Mouse (Mus musculus): ENCODE results near the gene Strada. TPM values are rescaled to one million over a fixed set of nuclear protein-coding genes. Genes with fewer than 3 reads are reported as not detected.

Gene Strada
- polyA plus RNA-seq, 2 experiments, result 24.0 to 46.8 TPM

GRCm38 (mm10) chr11:106159921-106160840 is 41.8 kb downstream of the Strada start:
- under 1% methylated on average over 51 of the region's 106 CpGs for WGBS
- Histone ChIP-seq H3K9ac (ENCODE audit: low read depth, low read length, severe bottlenecking) (peak overlapping the region; percentile 95), H3K36me3 (ENCODE audit: control insufficient read depth, insufficient read depth, low read length) (peaks cover 54% of the 10 kb centered on the region), H3K4me2 (replicated peaks; ENCODE audit: low read depth, low read length, severe bottlenecking) (peak overlapping the region; percentile 62), H3K4me1 (ENCODE audit: control insufficient read depth, insufficient read depth, low read length) (peaks cover 21% of the 10 kb centered on the region), H3K4me3 (replicated peaks; ENCODE audit: low read length) (peak overlapping the region; percentile 83), H3K27ac (replicated peaks; ENCODE audit: low read depth, low read length) (peak overlapping the region; percentile 95), H3K27me3 (ENCODE audit: control insufficient read depth, insufficient read depth, low read length) (no peaks in the 10 kb centered on the region), H3K9me3 (ENCODE audit: control insufficient read depth, low read length) (no peaks in the 10 kb centered on the region)
- ATAC-seq (ENCODE audit: low FRiP score, low read depth), result peak; percentile 78
- peak; percentile 52; the same call in 1 of the 2 replicates for TF ChIP-seq POLR2A (IDR thresholded peaks at IDR 0.05; ENCODE audit: borderline replicate concordance, extremely low read depth, insufficient read depth, insufficient read length)
- peak; percentile 81 for DNase-seq (ENCODE audit: low spot score)

- Histone ChIP-seq H3K4me2 (replicated peaks; ENCODE audit: low read depth, low read length, severe bottlenecking) (peak overlapping the region; percentile 62), H3K4me1 (ENCODE audit: control insufficient read depth, insufficient read depth, low read length) (peaks cover 21% of the 10 kb centered on the region), H3K27ac (replicated peaks; ENCODE audit: low read depth, low read length) (peak overlapping the region; percentile 95), H3K9me3 (ENCODE audit: control insufficient read depth, low read length) (no peaks in the 10 kb centered on the region), H3K9ac (ENCODE audit: low read depth, low read length, severe bottlenecking) (peak overlapping the region; percentile 95), H3K27me3 (ENCODE audit: control insufficient read depth, insufficient read depth, low read length) (no peaks in the 10 kb centered on the region), H3K36me3 (ENCODE audit: control insufficient read depth, insufficient read depth, low read length) (peaks cover 56% of the 10 kb centered on the region), H3K4me3 (replicated peaks; ENCODE audit: low read length) (peak overlapping the region; percentile 83)
- no peak for TF ChIP-seq POLR2A (IDR thresholded peaks at IDR 0.05; ENCODE audit: borderline replicate concordance, extremely low read depth, insufficient read depth, insufficient read length)
- ATAC-seq (ENCODE audit: low FRiP score, low read depth) (peak; percentile 32), DNase-seq (ENCODE audit: low spot score) (peak; percentile 46)
- WGBS, result 0% methylated on average over 23 of the region's 25 CpGs
Observed at GRCm38 (mm10) chr11:106159216-106159920, 42.6 kb downstream of the Strada start.

GRCm38 (mm10) chr11:106158930-106159215 is 43.1 kb downstream of the Strada start:
- Histone ChIP-seq H3K36me3 (ENCODE audit: control insufficient read depth, insufficient read depth, low read length) (peaks cover 56% of the 10 kb centered on the region), H3K9ac (ENCODE audit: low read depth, low read length, severe bottlenecking) (peak overlapping the region; percentile 95), H3K4me3 (replicated peaks; ENCODE audit: low read length) (peak overlapping the region; percentile 83), H3K4me2 (replicated peaks; ENCODE audit: low read depth, low read length, severe bottlenecking) (peak overlapping the region; percentile 62), H3K9me3 (ENCODE audit: control insufficient read depth, low read length) (no peaks in the 10 kb centered on the region), H3K27ac (replicated peaks; ENCODE audit: low read depth, low read length) (peak overlapping the region; percentile 95), H3K4me1 (ENCODE audit: control insufficient read depth, insufficient read depth, low read length) (peaks cover 21% of the 10 kb centered on the region), H3K27me3 (ENCODE audit: control insufficient read depth, insufficient read depth, low read length) (no peaks in the 10 kb centered on the region)
- ATAC-seq (ENCODE audit: low FRiP score, low read depth) (0 out of 2 replicates have a peak, but pooled peaks have one; percentile 0), DNase-seq (ENCODE audit: low spot score) (no peak)
- 14% methylated on average over 7 of the region's 9 CpGs for WGBS
- TF ChIP-seq POLR2A (IDR thresholded peaks at IDR 0.05; ENCODE audit: borderline replicate concordance, extremely low read depth, insufficient read depth, insufficient read length), result no peak

- TF ChIP-seq POLR2A (IDR thresholded peaks at IDR 0.05; ENCODE audit: borderline replicate concordance, extremely low read depth, insufficient read depth, insufficient read length), result no peak
- Histone ChIP-seq H3K4me2 (replicated peaks; ENCODE audit: low read depth, low read length, severe bottlenecking) (peak overlapping the region; percentile 62), H3K9me3 (ENCODE audit: control insufficient read depth, low read length) (no peaks in the 10 kb centered on the region), H3K27ac (replicated peaks; ENCODE audit: low read depth, low read length) (peak overlapping the region; percentile 95), H3K4me1 (ENCODE audit: control insufficient read depth, insufficient read depth, low read length) (peaks cover 21% of the 10 kb centered on the region), H3K27me3 (ENCODE audit: control insufficient read depth, insufficient read depth, low read length) (no peaks in the 10 kb centered on the region), H3K36me3 (ENCODE audit: control insufficient read depth, insufficient read depth, low read length) (peaks cover 56% of the 10 kb centered on the region), H3K4me3 (replicated peaks; ENCODE audit: low read length) (peak overlapping the region; percentile 83), H3K9ac (ENCODE audit: low read depth, low read length, severe bottlenecking) (peak overlapping the region; percentile 95)
- 54% methylated on average over 13 of the region's 14 CpGs for WGBS
- DNase-seq (ENCODE audit: low spot score) (no peak), ATAC-seq (ENCODE audit: low FRiP score, low read depth) (no peak)
Observed at GRCm38 (mm10) chr11:106158081-106158929, 43.7 kb downstream of the Strada start.

- Histone ChIP-seq H3K36me3 (ENCODE audit: control insufficient read depth, insufficient read depth, low read length) (peaks cover 63% of the 10 kb centered on the region), H3K27ac (replicated peaks; ENCODE audit: low read depth, low read length) (no peak overlapping the region), H3K4me3 (replicated peaks; ENCODE audit: low read length) (no peak overlapping the region)
Observed at GRCm38 (mm10) chr11:106157154-106157553, 44.8 kb downstream of the Strada start.

More at GRCm38 (mm10) chr11:106157154-106157553, 44.8 kb downstream of the Strada start:
- no peak for TF ChIP-seq POLR2A (IDR thresholded peaks at IDR 0.05; ENCODE audit: borderline replicate concordance, extremely low read depth, insufficient read depth, insufficient read length)
- Histone ChIP-seq H3K9me3 (ENCODE audit: control insufficient read depth, low read length) (no peaks in the 10 kb centered on the region), H3K4me1 (ENCODE audit: control insufficient read depth, insufficient read depth, low read length) (peaks cover 21% of the 10 kb centered on the region), H3K9ac (ENCODE audit: low read depth, low read length, severe bottlenecking) (no peak overlapping the region), H3K27me3 (ENCODE audit: control insufficient read depth, insufficient read depth, low read length) (no peaks in the 10 kb centered on the region), H3K4me2 (replicated peaks; ENCODE audit: low read depth, low read length, severe bottlenecking) (no peak overlapping the region)
- DNase-seq (ENCODE audit: low spot score), result no peak
- WGBS, result 88% methylated on average over 7 of the region's 7 CpGs
- no peak for ATAC-seq (ENCODE audit: low FRiP score, low read depth)
